Mouse (Mus musculus) embryonic facial prominence, embryonic 12.5 days (tissue): ENCODE results near the gene Gars. TPM values are rescaled to one million over a fixed set of nuclear protein-coding genes. Genes with fewer than 3 reads are reported as not detected.

Experiments used
- ATAC-seq: fragments of 200-750 bp; cut with Nextera tagmentation; 2 replicates; pipeline ENCODE4 v1.8.0; 2017; ENCODE audit not compliant: insufficient number of reproducible peaks, insufficient read depth, low FRiP score, low TSS enrichment
- H3K27ac ChIP-seq: fragments of 300-500 bp; sonication (generic); 2 replicates; pipeline ENCODE4 v1.5.1; 2016; ENCODE audit warnings: mild to moderate bottlenecking
- H3K27me3 ChIP-seq: fragments of 300-500 bp; sonication (generic); 2 replicates; pipeline ENCODE4 v1.6.1; 2016; ENCODE audit warnings: mild to moderate bottlenecking, moderate library complexity
- H3K36me3 ChIP-seq: fragments of 300-500 bp; sonication (generic); 2 replicates; pipeline ENCODE4 v1.6.1; 2016; ENCODE audit warnings: mild to moderate bottlenecking
- H3K4me1 ChIP-seq: fragments of 300-500 bp; sonication (generic); 2 replicates; pipeline ENCODE4 v1.6.1; 2016
- H3K4me2 ChIP-seq: fragments of 300-500 bp; sonication (generic); replicated peaks from 2 replicates; pipeline ENCODE4 v1.6.1; 2016; ENCODE audit warnings: mild to moderate bottlenecking, moderate library complexity
- H3K4me3 ChIP-seq: fragments of 300-500 bp; sonication (generic); 2 replicates; pipeline ENCODE4 v1.5.1; 2016; ENCODE audit warnings: mild to moderate bottlenecking
- H3K9ac ChIP-seq: fragments of 300-500 bp; sonication (generic); 2 replicates; pipeline ENCODE4 v1.6.1; 2016; ENCODE audit warnings: mild to moderate bottlenecking, moderate library complexity
- H3K9me3 ChIP-seq: fragments of 300-500 bp; sonication (generic); 2 replicates; pipeline ENCODE4 v1.6.1; 2016; ENCODE audit warnings: mild to moderate bottlenecking, moderate library complexity
- WGBS: fragments of 180-500 bp; shearing (Covaris S2); methylation state at CpG from one replicate; pipeline ENCODE4 v1.1.7; 2016; 5-methylcytosine and 5-hydroxymethylcytosine counted together
- polyA plus RNA-seq: library from polyadenylated mRNA; unstranded; fragments of >200 nt; fragmentation: Nextera tagmentation; extraction: Ambion mirVana; gene quantifications from 2 replicates; pipeline ENCODE4 v1.2.1, GENCODE M21; 2016

Gars gene
- polyA plus RNA-seq, 1 experiment from 2014 or later = 151 TPM

DNA sequence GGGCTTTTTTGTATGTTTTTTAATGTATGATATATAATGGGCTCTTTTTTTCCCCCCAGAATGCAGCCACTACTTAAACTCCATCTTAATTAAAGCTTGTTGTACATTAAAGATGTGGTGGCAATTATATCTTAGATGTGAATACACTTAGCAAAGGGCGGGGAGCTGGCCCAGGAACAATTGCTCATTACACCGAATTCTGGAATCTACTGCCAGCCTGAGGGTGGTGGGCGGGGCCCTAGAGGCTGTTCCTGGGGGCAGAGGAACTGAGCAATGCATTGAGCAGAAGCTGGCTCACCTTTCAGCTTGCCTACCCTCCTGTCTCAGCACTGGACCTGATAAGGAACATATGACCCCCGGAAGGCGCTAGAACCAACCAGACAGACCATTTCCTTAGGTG, 60.8 kb downstream of the Gars start:
- Histone ChIP-seq H3K9me3 (no peaks in the 10 kb centered on the region), H3K4me1 (no peaks in the 10 kb centered on the region), H3K4me3 (no peak overlapping the region), H3K9ac (no peak overlapping the region), H3K27ac (no peak overlapping the region), H3K4me2 (no peak overlapping the region), H3K36me3 (no peaks in the 10 kb centered on the region), H3K27me3 (no peaks in the 10 kb centered on the region)
- WGBS = 78% methylated on average over 5 of the region's 5 CpGs
- no peak for ATAC-seq

GRCm38 (mm10) chr6:55108358-55108757, 70.6 kb downstream of the Gars start:
- Histone ChIP-seq H3K9ac (no peak overlapping the region), H3K9me3 (no peaks in the 10 kb centered on the region), H3K4me1 (no peaks in the 10 kb centered on the region), H3K27ac (no peak overlapping the region), H3K27me3 (peaks cover 5% of the 10 kb centered on the region; the same call in 1 of the 2 replicates), H3K4me2 (no peak overlapping the region), H3K36me3 (no peaks in the 10 kb centered on the region), H3K4me3 (no peak overlapping the region)
- 16% methylated on average over 7 of the region's 7 CpGs for WGBS
- ATAC-seq = no peak

- Histone ChIP-seq H3K27me3 (peaks cover 69% of the 10 kb centered on the region), H3K4me1 (peaks cover 7% of the 10 kb centered on the region; the same call in 1 of the 2 replicates), H3K9me3 (no peaks in the 10 kb centered on the region), H3K4me3 (peak overlapping the region; percentile 56), H3K4me2 (peak overlapping the region; percentile 93), H3K36me3 (no peaks in the 10 kb centered on the region), H3K9ac (peak overlapping the region; percentile 24; the same call in 1 of the 2 replicates), H3K27ac (no peak overlapping the region)
- 0 out of 2 replicates have a peak, but pooled peaks have one; percentile 41 for ATAC-seq
- WGBS = under 1% methylated on average over 68 of the region's 68 CpGs
Measured at GRCm38 (mm10) chr6:55117325-55118109, 79.7 kb downstream of the Gars start.

GRCm38 (mm10) chr6:55123056-55123455, 85.2 kb downstream of the Gars start:
- H3K9me3 ChIP-seq = no peaks in the 10 kb centered on the region
- WGBS = 46% methylated on average over 4 of the region's 4 CpGs
- no peaks in the 10 kb centered on the region for H3K4me1 ChIP-seq
- no peak overlapping the region for H3K4me2 ChIP-seq
- no peak overlapping the region for H3K9ac ChIP-seq
- peaks cover 24% of the 10 kb centered on the region for H3K27me3 ChIP-seq
- H3K27ac ChIP-seq = no peak overlapping the region
- H3K4me3 ChIP-seq = no peak overlapping the region
- H3K36me3 ChIP-seq = no peaks in the 10 kb centered on the region
- ATAC-seq = no peak

DNA sequence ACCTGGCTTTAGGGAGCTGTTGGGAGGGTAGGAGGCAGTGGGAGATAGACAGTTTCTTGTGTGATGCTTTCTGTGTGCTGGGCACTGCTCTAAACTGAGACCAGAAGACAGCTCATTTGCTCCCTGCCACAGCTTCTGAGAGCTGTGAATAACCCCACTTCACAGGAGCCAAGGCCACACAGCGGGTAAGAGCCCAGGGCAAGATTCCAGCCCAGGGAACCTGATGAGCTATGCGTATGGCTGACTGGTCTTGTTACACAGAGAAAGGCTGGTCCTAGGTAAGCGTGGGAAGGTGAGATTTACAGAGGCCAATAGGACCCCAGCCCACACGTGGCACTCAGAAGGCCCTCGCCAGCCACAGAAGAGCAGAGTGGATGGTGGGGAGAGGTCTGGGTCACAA, 88.8 kb downstream of the Gars start:
- Histone ChIP-seq H3K9ac (no peak overlapping the region), H3K27ac (no peak overlapping the region), H3K36me3 (no peaks in the 10 kb centered on the region), H3K4me1 (peaks cover 6% of the 10 kb centered on the region; the same call in 1 of the 2 replicates), H3K9me3 (no peaks in the 10 kb centered on the region), H3K27me3 (no peaks in the 10 kb centered on the region), H3K4me3 (no peak overlapping the region), H3K4me2 (no peak overlapping the region)
- ATAC-seq = no peak
- 71% methylated on average over 5 of the region's 5 CpGs for WGBS

DNA sequence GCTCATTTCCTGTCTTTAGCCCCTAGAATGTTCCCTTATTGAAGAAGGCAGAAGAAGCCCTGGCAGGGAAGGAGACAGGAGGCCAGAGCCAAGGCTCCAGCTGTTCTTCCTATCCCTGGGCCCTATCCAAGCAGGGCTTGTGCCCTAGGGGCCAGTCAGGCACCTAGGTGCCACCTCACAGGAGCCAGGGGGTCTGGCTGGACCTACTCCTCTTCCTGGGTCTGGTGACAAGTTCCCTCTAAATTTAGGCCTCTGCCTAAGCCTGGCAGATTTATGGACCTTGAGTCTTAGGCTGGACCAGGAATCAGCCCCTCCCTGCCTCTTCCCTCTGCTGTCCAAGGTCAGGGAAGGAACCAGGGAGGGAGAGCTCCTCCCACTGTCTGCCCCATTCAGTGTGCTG, 90.6 kb downstream of the Gars start:
- ATAC-seq = no peak
- no peaks in the 10 kb centered on the region for H3K36me3 ChIP-seq

More for the DNA sequence above, 90.6 kb downstream of the Gars start:
- Histone ChIP-seq H3K9ac (no peak overlapping the region), H3K4me3 (no peak overlapping the region), H3K4me2 (no peak overlapping the region), H3K27me3 (no peaks in the 10 kb centered on the region), H3K27ac (no peak overlapping the region), H3K4me1 (peaks cover 6% of the 10 kb centered on the region; the same call in 1 of the 2 replicates), H3K9me3 (no peaks in the 10 kb centered on the region)

Other genes starting within 250 kb of the Gars start
- gene Znrf2, start 221.1 kb upstream of the Gars start, polyA plus RNA-seq = 3.0 and 3.4 TPM in 2 replicates
- gene Nod1, start 65.4 kb upstream of the Gars start, polyA plus RNA-seq = 4.7 and 5.2 TPM in 2 replicates
- 9.8 and 12.5 TPM in 2 replicates for gene Ggct, start 45.1 kb upstream of the Gars start, polyA plus RNA-seq
- gene Crhr2, start 95.0 kb downstream of the Gars start, polyA plus RNA-seq = 0.23 TPM in 1 of 2 replicates, not detected in the other
- 2.4 and 2.6 TPM in 2 replicates for gene Inmt, start 137.0 kb downstream of the Gars start, polyA plus RNA-seq
- gene Mindy4, start 165.4 kb downstream of the Gars start, polyA plus RNA-seq = 18.8 and 20.6 TPM in 2 replicates